Mouse (Mus musculus) MEL (cell line): ENCODE measurements around the gene Cltc.
A peak's percentile ranks its signal among the peaks of the same experiment; 100 is the strongest.

Experiments used
- BHLHE40 ChIP-seq: IDR thresholded peaks from 2 replicates; pipeline ENCODE4 v1.6.1; 2012; ENCODE audit warnings: low read depth, mild to moderate bottlenecking, inconsistent platforms, low read length, improper control_type of control experiment, borderline replicate concordance
- CTCF ChIP-seq, 3 experiments: IDR thresholded peaks in 2 of 3; conservative IDR thresholded peaks in 1 of 3; 2 replicates each; pipeline ENCODE4 v1.5.1; 2011 to 2012; ENCODE audit warnings: low read length in 3 of 3, low read depth in 2 of 3, mild to moderate bottlenecking in 2 of 3, improper control_type of control experiment in 1 of 3, inconsistent platforms in 1 of 3, mixed read lengths in 1 of 3, moderate library complexity in 1 of 3; ENCODE audit not compliant: control insufficient read depth in 1 of 3, insufficient read depth in 1 of 3, poor library complexity in 1 of 3, severe bottlenecking in 1 of 3
- EP300 ChIP-seq, 2 experiments: IDR thresholded peaks; 2 replicates each; pipeline ENCODE4 v1.6.1; 2011; ENCODE audit warnings: improper control_type of control experiment in 2 of 2, low read length in 2 of 2, low read depth in 1 of 2, mild to moderate bottlenecking in 1 of 2
- GATA1 ChIP-seq: IDR thresholded peaks from 2 replicates; pipeline ENCODE4 v1.6.1; 2011; ENCODE audit warnings: low read depth, low read length, improper control_type of control experiment
- HCFC1 ChIP-seq: IDR thresholded peaks from 2 replicates; pipeline ENCODE4 v1.6.1; 2012; ENCODE audit warnings: low read depth, mild to moderate bottlenecking, inconsistent platforms, low read length, improper control_type of control experiment, moderate library complexity
- MAFK ChIP-seq: IDR thresholded peaks from 2 replicates; pipeline ENCODE4 v1.6.1; 2011; ENCODE audit warnings: low read depth, mild to moderate bottlenecking, low read length, improper control_type of control experiment, borderline replicate concordance
- MAX ChIP-seq: IDR thresholded peaks from 2 replicates; pipeline ENCODE4 v1.6.1; 2011; ENCODE audit warnings: low read length, improper control_type of control experiment
- MEF2A ChIP-seq: IDR thresholded peaks from 2 replicates; pipeline ENCODE4 v1.6.1; 2014; ENCODE audit warnings: low read depth, mild to moderate bottlenecking, inconsistent platforms, low read length, improper control_type of control experiment; ENCODE audit not compliant: poor library complexity, insufficient replicate concordance, severe bottlenecking; ENCODE audit errors: extremely low read depth
- NELFE ChIP-seq: IDR thresholded peaks from 2 replicates; pipeline ENCODE4 v1.6.1; 2011; ENCODE audit warnings: low read depth, low read length, improper control_type of control experiment
- POLR2A ChIP-seq, 2 experiments: IDR thresholded peaks; 2 replicates each; pipeline ENCODE4 v1.6.1; 2011 to 2012; ENCODE audit warnings: low read length in 2 of 2, mild to moderate bottlenecking in 2 of 2, control low read depth in 1 of 2, improper control_type of control experiment in 1 of 2, low read depth in 1 of 2, moderate library complexity in 1 of 2; ENCODE audit not compliant: control insufficient read depth in 1 of 2, insufficient read depth in 1 of 2, poor library complexity in 1 of 2
- RAD21 ChIP-seq: IDR thresholded peaks from 2 replicates; pipeline ENCODE4 v1.6.1; 2011; ENCODE audit warnings: mild to moderate bottlenecking, low read depth, low read length, improper control_type of control experiment
- RCOR1 ChIP-seq: IDR thresholded peaks from 2 replicates; pipeline ENCODE4 v1.6.1; 2012; ENCODE audit warnings: low read depth, mild to moderate bottlenecking, inconsistent platforms, low read length, improper control_type of control experiment
- USF2 ChIP-seq, 2 experiments: IDR thresholded peaks; 2 replicates each; pipeline ENCODE4 v1.6.1; 2011 to 2012; ENCODE audit warnings: improper control_type of control experiment in 2 of 2, low read length in 2 of 2, borderline replicate concordance in 1 of 2, inconsistent platforms in 1 of 2, low read depth in 1 of 2, mild to moderate bottlenecking in 1 of 2; ENCODE audit not compliant: insufficient read depth in 1 of 2

- no peak for TF ChIP-seq CTCF (IDR thresholded peaks at IDR 0.05 in 2 of 3, conservative IDR thresholded peaks at IDR 0.05 in 1 of 3; ENCODE audit: control insufficient read depth in 1 of 3, insufficient read depth in 1 of 3, low read depth in 2 of 3, low read length in 3 of 3, poor library complexity in 1 of 3, severe bottlenecking in 1 of 3)
- TF ChIP-seq EP300 (IDR thresholded peaks at IDR 0.05; ENCODE audit: low read depth in 1 of 2, low read length in 2 of 2): peak in 1 of 2 experiments; percentile 16; a peak in 1 of 4 replicates
- TF ChIP-seq POLR2A (IDR thresholded peaks at IDR 0.05; ENCODE audit: control insufficient read depth in 1 of 2, insufficient read depth in 1 of 2, low read depth in 1 of 2, low read length in 2 of 2, poor library complexity in 1 of 2): no peak
- TF ChIP-seq HCFC1: no peak
- no peak for TF ChIP-seq RCOR1
- TF ChIP-seq MAFK: no peak
- no peak for TF ChIP-seq RAD21
- no peak for TF ChIP-seq USF2 (IDR thresholded peaks at IDR 0.05; ENCODE audit: borderline replicate concordance in 1 of 2, insufficient read depth in 1 of 2, low read depth in 1 of 2, low read length in 2 of 2)
- no peak for TF ChIP-seq BHLHE40
- no peak for TF ChIP-seq MAX
- no peak for TF ChIP-seq NELFE
- TF ChIP-seq MEF2A: no peak
- TF ChIP-seq GATA1: no peak
Measured at GRCm38 (mm10) chr11:86760357-86760756, 3.0 kb upstream of the Cltc start.
